22 mouse cellular contexts compared by ENCODE assay signal in the genomic region with DNA sequence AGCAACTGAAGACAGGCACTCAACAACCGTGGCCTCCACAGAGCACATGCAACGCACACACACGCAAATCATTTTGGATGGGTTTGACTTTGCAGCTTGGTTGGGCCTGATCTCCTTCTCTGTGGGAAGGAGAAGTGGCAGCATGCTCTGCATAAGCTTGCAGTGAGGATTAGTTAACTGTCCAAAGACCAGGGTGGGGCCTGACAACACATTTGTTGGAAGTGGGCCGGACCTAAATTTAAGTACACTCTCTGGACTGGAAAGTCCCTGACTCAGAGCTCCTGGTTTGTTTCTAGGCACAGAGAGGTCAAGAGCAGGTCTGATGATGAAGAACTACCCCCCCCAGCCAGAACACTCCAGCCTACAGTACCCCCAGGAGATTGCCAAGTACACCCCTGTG. TPM values are rescaled to one million over a fixed set of nuclear protein-coding genes. Genes with fewer than 3 reads are reported as not detected.
A peak's percentile ranks its signal among the peaks of the same experiment; 100 is the strongest.
DNase-seq lines count a peak whose midpoint lies in the region; ATAC-seq and TF ChIP-seq lines count a peak whose summit lies in the region.
"Had no signal": no experiment of that assay in that cellular context is flagged by ENCODE, and none has a peak within 500 bp of the region (broad histone marks: within the 10 kb centered on the region; RNA-seq: fewer than 3 reads in every experiment).

No protein-coding gene starts in this region.

- peak overlapping the region; percentile 72 for H3K27ac ChIP-seq in gastrocnemius, adult 2 months
- 0 out of 2 replicates have a peak overlapping the region, but pooled peaks have one; percentile 11 for H3K27ac ChIP-seq in heart, postnatal 0 days (ENCODE audit: low read depth)
- H3K27ac ChIP-seq in heart, embryonic 11.5 days (ENCODE audit: low read depth, low read length) = no peak overlapping the region
- H3K27ac ChIP-seq: forebrain, embryonic 10.5 days; hindbrain, embryonic 15.5 days; intestine, embryonic 15.5 days; liver, embryonic 12.5 days; midbrain, embryonic 13.5 days; neural tube, embryonic 13.5 days; stomach, embryonic 15.5 days had no signal

- no peaks in the 10 kb centered on the region for H3K9me3 ChIP-seq in heart, postnatal 0 days (replicated peaks; ENCODE audit: control insufficient read depth, low read length)
- no peaks in the 10 kb centered on the region for H3K9me3 ChIP-seq in heart, embryonic 11.5 days (replicated peaks; ENCODE audit: control insufficient read depth, low read length)
- H3K9me3 ChIP-seq: forebrain, embryonic 10.5 days; hindbrain, embryonic 15.5 days; intestine, embryonic 15.5 days; liver, embryonic 12.5 days; midbrain, embryonic 13.5 days; neural tube, embryonic 13.5 days; stomach, embryonic 15.5 days had no signal

- intact Hi-C loops in gastrocnemius, adult 2 months (cut with DNase I) = no loop called here

- H3K27me3 ChIP-seq in heart, postnatal 0 days (ENCODE audit: control insufficient read depth, insufficient read depth, low read length) = no peaks in the 10 kb centered on the region
- H3K27me3 ChIP-seq in heart, embryonic 11.5 days (ENCODE audit: control insufficient read depth, insufficient read depth, low read length) = no peaks in the 10 kb centered on the region
- H3K27me3 ChIP-seq: hindbrain, embryonic 15.5 days; intestine, embryonic 15.5 days; liver, embryonic 12.5 days; midbrain, embryonic 13.5 days; neural tube, embryonic 13.5 days; stomach, embryonic 15.5 days had no signal

- DNase-seq in gastrocnemius, adult 2 months = peak; percentile 52
- no peak for DNase-seq in gastrocnemius, postnatal 4 days (ENCODE audit: low spot score in 2 of 2)
- DNase-seq in heart, postnatal 0 days (ENCODE audit: low spot score) = no peak
- DNase-seq in 3T3-L1 (ENCODE audit: low read depth, low spot score) (peak; percentile 72), ZHBTc4 (ENCODE audit: low read depth, low spot score) (peak; percentile 32)
- DNase-seq: adrenal gland, postnatal 36 days; cerebellum, adult 8-10 months; heart, postnatal 36 days; kidney, postnatal 4 days; lung, adult 2 months; right cerebral cortex, adult 18-20 months; thymus, adult 18-20 months had no signal

- no peak overlapping the region; the same call in 1 of the 2 replicates for H3K9ac ChIP-seq in heart, postnatal 0 days (replicated peaks; ENCODE audit: low read depth, low read length)
- H3K9ac ChIP-seq in heart, embryonic 11.5 days (ENCODE audit: low read depth, low read length) = no peak overlapping the region
- H3K9ac ChIP-seq: hindbrain, embryonic 15.5 days; intestine, embryonic 15.5 days; liver, embryonic 12.5 days; midbrain, embryonic 13.5 days; neural tube, embryonic 13.5 days; stomach, embryonic 15.5 days had no signal

- H3K36me3 ChIP-seq in heart, postnatal 0 days (replicated peaks; ENCODE audit: control insufficient read depth, insufficient read depth, low read length) = 0 out of 2 replicates have a peak, but pooled peaks cover 9% of the 10 kb centered on the region
- no peaks in the 10 kb centered on the region for H3K36me3 ChIP-seq in heart, embryonic 11.5 days (ENCODE audit: control insufficient read depth, insufficient read depth, low read length)
- H3K36me3 ChIP-seq: forebrain, embryonic 10.5 days; hindbrain, embryonic 15.5 days; intestine, embryonic 15.5 days; midbrain, embryonic 13.5 days; neural tube, embryonic 13.5 days; stomach, embryonic 15.5 days had no signal

- peak overlapping the region; percentile 9; the same call in 1 of the 2 replicates for H3K4me3 ChIP-seq in gastrocnemius, adult 2 months
- no peak overlapping the region for H3K4me3 ChIP-seq in heart, postnatal 0 days (ENCODE audit: low read depth, low read length)
- H3K4me3 ChIP-seq in heart, embryonic 11.5 days (ENCODE audit: low read depth, low read length) = no peak overlapping the region
- H3K4me3 ChIP-seq: forebrain, embryonic 10.5 days; hindbrain, embryonic 15.5 days; intestine, embryonic 15.5 days; liver, embryonic 12.5 days; midbrain, embryonic 13.5 days; neural tube, embryonic 13.5 days; stomach, embryonic 15.5 days had no signal

- ATAC-seq in heart, postnatal 0 days (ENCODE audit: insufficient read depth, low read depth) = no peak
- no peak for ATAC-seq in heart, embryonic 11.5 days (replicated peaks; ENCODE audit: insufficient number of reproducible peaks, low FRiP score, low TSS enrichment)
- ATAC-seq in cerebellum, adult (ENCODE audit: insufficient number of reproducible peaks, low FRiP score, low TSS enrichment) = no peak
- ATAC-seq: activated CD4-positive, CD25-positive, alpha-beta regulatory T cell, adult 4 months; intestine, embryonic 15.5 days; liver, embryonic 12.5 days; midbrain, embryonic 13.5 days had no signal

- no peak overlapping the region for H3K4me2 ChIP-seq in heart, postnatal 0 days (ENCODE audit: low read depth, low read length)
- H3K4me2 ChIP-seq in heart, embryonic 11.5 days = no peak overlapping the region
- H3K4me2 ChIP-seq: hindbrain, embryonic 15.5 days; intestine, embryonic 15.5 days; liver, embryonic 12.5 days; midbrain, embryonic 13.5 days; neural tube, embryonic 13.5 days; stomach, embryonic 15.5 days had no signal

- 76% methylated on average over 4 of the region's 4 CpGs for WGBS in heart, postnatal 0 days
- WGBS in heart, embryonic 11.5 days (ENCODE audit: insufficient replicate concordance) = 84% methylated on average over 4 of the region's 4 CpGs

- peaks cover 40% of the 10 kb centered on the region for H3K4me1 ChIP-seq in heart, postnatal 0 days (ENCODE audit: control insufficient read depth, insufficient read depth)
- H3K4me1 ChIP-seq in heart, embryonic 11.5 days (ENCODE audit: control insufficient read depth, insufficient read depth, low read length) = peaks cover 35% of the 10 kb centered on the region
- H3K4me1 ChIP-seq: forebrain, embryonic 10.5 days; stomach, embryonic 15.5 days had no signal

- no peak for TF ChIP-seq EP300 in heart, postnatal 0 days (IDR thresholded peaks at IDR 0.05; ENCODE audit: low read depth)

- TF ChIP-seq CTCF in gastrocnemius, adult 2 months (IDR thresholded peaks at IDR 0.05) = no peak
- TF ChIP-seq CTCF in heart, postnatal 0 days (IDR thresholded peaks at IDR 0.05; ENCODE audit: low read depth) = no peak

RNA-seq across cellular contexts. Expression of gene Mrps24, which starts 18.8 kb away (rescaled TPM):
- 100 to 1,000 TPM in 1 of 2 experiments, 10 to 100 TPM in 1; 92.2 to 109 TPM for total RNA-seq in gastrocnemius, adult 2 months (2021)
- 10 to 100 TPM; 67.8 to 84.1 TPM for total RNA-seq in gastrocnemius, postnatal 4 days (2021)
- total RNA-seq in heart, postnatal 0 days (2014; rRNA removed; ENCODE audit: low replicate concordance) = 81.7 and 96.2 TPM in 2 replicates
- polyA plus RNA-seq in heart, postnatal 0 days (2015; fragmentation: Nextera tagmentation; extraction: Ambion mirVana) = 251 and 257 TPM in 2 replicates
- polyA plus RNA-seq in heart, embryonic 11.5 days (2014; fragmentation: Nextera tagmentation; extraction: Ambion mirVana) = 174 and 184 TPM in 2 replicates

RNA-seq across cellular contexts. Expression of gene Urgcp, which starts 27.9 kb away (rescaled TPM):
- 10 to 100 TPM; 42.2 to 48.9 TPM for total RNA-seq in gastrocnemius, adult 2 months (2021)
- total RNA-seq in gastrocnemius, postnatal 4 days (2021) = 10 to 100 TPM; 40.0 to 40.8 TPM
- total RNA-seq in heart, postnatal 0 days (2014; rRNA removed; ENCODE audit: low replicate concordance) = 71.3 and 72.9 TPM in 2 replicates
- polyA plus RNA-seq in heart, postnatal 0 days (2015; fragmentation: Nextera tagmentation; extraction: Ambion mirVana) = 33.1 and 38.0 TPM in 2 replicates
- 14.2 and 18.7 TPM in 2 replicates for polyA plus RNA-seq in heart, embryonic 11.5 days (2014; fragmentation: Nextera tagmentation; extraction: Ambion mirVana)

RNA-seq across cellular contexts. Expression of gene Dbnl, which starts 54.0 kb away (rescaled TPM):
- total RNA-seq in gastrocnemius, adult 2 months (2021) = 10 to 100 TPM; 10.7 to 14.0 TPM
- total RNA-seq in gastrocnemius, postnatal 4 days (2021) = 10 to 100 TPM; 35.0 to 39.3 TPM
- 32.1 and 42.4 TPM in 2 replicates for total RNA-seq in heart, postnatal 0 days (2014; rRNA removed; ENCODE audit: low replicate concordance)
- 42.9 and 45.2 TPM in 2 replicates for polyA plus RNA-seq in heart, postnatal 0 days (2015; fragmentation: Nextera tagmentation; extraction: Ambion mirVana)
- 88.3 and 90.3 TPM in 2 replicates for polyA plus RNA-seq in heart, embryonic 11.5 days (2014; fragmentation: Nextera tagmentation; extraction: Ambion mirVana)

Comparison
In these comparisons a context has a peak if more than half of its experiments do, and no peak if none do; other contexts are left out.
1. DNase-seq: peak in gastrocnemius, adult 2 months (single experiment), 3T3-L1 (single experiment) and ZHBTc4 (single experiment); none in gastrocnemius, postnatal 4 days (0 of 2) and heart, postnatal 0 days (single experiment).